Mouse (Mus musculus) adrenal gland, postnatal 14 days (tissue): ENCODE measurements at regions not wholly inside any gene's neighbourhood (a gene's known extent, or its start where the extent isn't known, plus 50 kb on each side); places are given as distances from the start of the nearest gene placed in this dataset.
A peak's percentile ranks its signal among the peaks of the same experiment; 100 is the strongest.

Source experiments
- DNase-seq: peaks from one replicate; pipeline ENCODE4 v3.0.0; 2021; ENCODE audit warnings: mixed read lengths

- DNase-seq = peak; percentile 86
Observed at GRCm38 (mm10) chr8:93591608-93592301, 56.1 kb upstream of the Ces5a start.

GRCm38 (mm10) chr8:93592302-93592651 is 56.6 kb upstream of the Ces5a start:
- no peak for DNase-seq

GRCm38 (mm10) chr8:93598613-93599121 is 63.0 kb upstream of the Ces5a start:
- no peak for DNase-seq

- no peak for DNase-seq
Observed at GRCm38 (mm10) chr8:93599306-93599705, 63.7 kb upstream of the Ces5a start.

- DNase-seq = peak; percentile 11
Observed at GRCm38 (mm10) chr8:93599776-93600175, 64.1 kb upstream of the Ces5a start.

GRCm38 (mm10) chr8:93626807-93627526 is 91.3 kb upstream of the Ces5a start:
- peak; percentile 75 for DNase-seq

GRCm38 (mm10) chr8:93627626-93628025 is 92.0 kb upstream of the Ces5a start:
- DNase-seq = no peak

GRCm38 (mm10) chr8:93632896-93633295 is 97.3 kb upstream of the Ces5a start:
- DNase-seq = no peak

- DNase-seq = no peak
Observed at GRCm38 (mm10) chr8:93642770-93643169, 107.1 kb upstream of the Ces5a start.

- no peak for DNase-seq
Observed at GRCm38 (mm10) chr8:93643471-93644215, 108.0 kb upstream of the Ces5a start.

GRCm38 (mm10) chr8:93653421-93653820 is 117.8 kb upstream of the Ces5a start:
- no peak for DNase-seq

GRCm38 (mm10) chr8:93653913-93654705 is 118.5 kb upstream of the Ces5a start:
- no peak for DNase-seq

- no peak for DNase-seq
Observed at GRCm38 (mm10) chr8:93655752-93656151, 120.1 kb upstream of the Ces5a start.

- DNase-seq = peak; percentile 86
Observed at GRCm38 (mm10) chr8:93661739-93662138, 126.1 kb upstream of the Ces5a start.

- DNase-seq = no peak
Observed at GRCm38 (mm10) chr8:93662219-93662618, 126.6 kb upstream of the Ces5a start.

- no peak for DNase-seq
Observed at GRCm38 (mm10) chr8:93663851-93664250, 128.2 kb upstream of the Ces5a start.

- no peak for DNase-seq
Observed at GRCm38 (mm10) chr8:93668306-93668705, 132.7 kb upstream of the Ces5a start.

- no peak for DNase-seq
Observed at GRCm38 (mm10) chr8:93674721-93675120, 135.0 kb upstream of the Gnao1 start.

- no peak for DNase-seq
Observed at GRCm38 (mm10) chr8:93683773-93684391, 125.9 kb upstream of the Gnao1 start.

- DNase-seq = no peak
Observed at GRCm38 (mm10) chr8:93684392-93684791, 125.4 kb upstream of the Gnao1 start.

GRCm38 (mm10) chr8:93688845-93689244 is 120.9 kb upstream of the Gnao1 start:
- no peak for DNase-seq
